Mouse (Mus musculus): Measurements from ENCODE around the gene Nbas.

GRCm38 (mm10) chr12:13418651-13419050 is 149.7 kb downstream of the Nbas start:
- TF ChIP-seq CTCF (IDR thresholded peaks at IDR 0.05; ENCODE audit: low read depth), result no peak
- TF ChIP-seq EP300 (IDR thresholded peaks at IDR 0.05; ENCODE audit: low read depth), result no peak
